Mouse (Mus musculus): Measurements from ENCODE around the gene Serac1. TPM values are rescaled to one million over a fixed set of nuclear protein-coding genes. Genes with fewer than 3 reads are reported as not detected.

Serac1 gene
- total RNA-seq, 1 experiment from 2014 or later: 6.4 TPM

Other genes starting within 250 kb of the Serac1 start
- gene Snx9, start 238.4 kb downstream of the Serac1 start, total RNA-seq (2017): 60.4 and 73.9 TPM in 2 replicates
- gene Synj2, start 138.5 kb downstream of the Serac1 start, total RNA-seq (2017): 6.6 and 8.7 TPM in 2 replicates
- 37.4 and 39.6 TPM in 2 replicates for gene Gtf2h5, start within 50 bp of the Serac1 start, total RNA-seq (2017)
- 45.7 and 57.0 TPM in 2 replicates for gene Tulp4, start 26.7 kb upstream of the Serac1 start, total RNA-seq (2017)
- gene Tmem181a, start 177.1 kb upstream of the Serac1 start, total RNA-seq (2017): 3.7 and 5.5 TPM in 2 replicates
- 5.7 and 6.1 TPM in 2 replicates for gene Dynlt1a, start 237.8 kb upstream of the Serac1 start, total RNA-seq (2017)